ENCODE assay signal across 8 mouse cellular contexts in the genomic region with DNA sequence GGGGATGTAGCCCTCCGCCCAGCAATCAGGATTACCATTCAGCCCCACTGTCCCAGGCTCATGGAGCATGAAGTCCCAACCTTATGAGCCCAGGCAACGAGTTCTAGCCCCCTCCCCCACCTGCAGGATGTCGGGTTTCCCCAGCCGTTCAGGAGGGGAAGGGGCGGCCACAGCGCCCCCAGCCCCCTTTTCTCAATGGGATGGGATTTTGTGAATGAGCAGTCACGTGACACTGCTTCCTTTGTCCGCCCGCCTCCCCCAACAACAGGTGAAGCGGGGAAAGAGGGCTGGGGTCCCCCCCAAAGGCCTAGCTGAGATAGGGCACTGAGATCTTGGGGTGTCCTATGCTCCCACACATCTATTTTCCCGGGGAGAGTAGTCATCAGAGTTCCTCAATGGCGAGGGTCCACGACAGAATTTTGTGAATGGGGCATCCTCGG. TPM values are rescaled to one million over a fixed set of nuclear protein-coding genes. Genes with fewer than 3 reads are reported as not detected.
A peak's percentile ranks its signal among the peaks of the same experiment; 100 is the strongest.
DNase-seq lines count a peak whose midpoint lies in the region; ATAC-seq and TF ChIP-seq lines count a peak whose summit lies in the region.

No protein-coding gene starts in this region.

- peak overlapping the region; percentile 89 for H3K4me3 ChIP-seq in gastrocnemius, adult 2 months
- H3K4me3 ChIP-seq in spleen, adult 2 months (ENCODE audit: extremely low read depth, insufficient read depth, insufficient read length) = peak overlapping the region; percentile 21; the same call in 1 of the 2 replicates
- H3K4me3 ChIP-seq in heart, postnatal 0 days (ENCODE audit: low read depth, low read length) = peak overlapping the region; percentile 59
- H3K4me3 ChIP-seq in midbrain, embryonic 10.5 days = peak overlapping the region; percentile 82

- H3K9me3 ChIP-seq in heart, postnatal 0 days (replicated peaks; ENCODE audit: control insufficient read depth, low read length) = no peaks in the 10 kb centered on the region
- H3K9me3 ChIP-seq in midbrain, embryonic 10.5 days (replicated peaks) = no peaks in the 10 kb centered on the region

- no peak for TF ChIP-seq POLR2A in spleen, adult 2 months (IDR thresholded peaks at IDR 0.05; ENCODE audit: low read depth, low read length)

- no peak for DNase-seq in gastrocnemius, adult 2 months
- no peak for DNase-seq in gastrocnemius, postnatal 36 days
- DNase-seq in spleen, adult 2 months (ENCODE audit: low read depth in 1 of 2, low spot score in 2 of 2) = no peak
- no peak for DNase-seq in spleen, postnatal 4 days (ENCODE audit: low spot score in 2 of 2)
- no peak for DNase-seq in heart, postnatal 0 days (ENCODE audit: low spot score)
- DNase-seq in midbrain, embryonic 10.5 days (ENCODE audit: low spot score) = peak; percentile 75
- DNase-seq in testis, postnatal 14 days (ENCODE audit: low spot score) = peak; percentile 44
- DNase-seq in left cerebral cortex, postnatal 36 days (ENCODE audit: low spot score in 2 of 2) = no peak

- intact Hi-C loops in gastrocnemius, adult 2 months (cut with DNase I) = no loop called here
- intact Hi-C loops in gastrocnemius, postnatal 36 days (cut with DNase I) = no loop called here
- intact Hi-C loops in left cerebral cortex, postnatal 36 days (cut with DNase I) = no loop called here

- TF ChIP-seq CTCF in gastrocnemius, adult 2 months (IDR thresholded peaks at IDR 0.05) = no peak
- no peak for TF ChIP-seq CTCF in spleen, adult 2 months (IDR thresholded peaks at IDR 0.05; ENCODE audit: extremely low read depth, insufficient read depth, insufficient read length, insufficient replicate concordance)
- TF ChIP-seq CTCF in heart, postnatal 0 days (IDR thresholded peaks at IDR 0.05; ENCODE audit: low read depth) = no peak

- H3K27ac ChIP-seq in gastrocnemius, adult 2 months = peak overlapping the region; percentile 83
- H3K27ac ChIP-seq in spleen, adult 2 months (ENCODE audit: insufficient read depth, low read length) = no peak overlapping the region
- no peak overlapping the region for H3K27ac ChIP-seq in heart, postnatal 0 days (ENCODE audit: low read depth)
- H3K27ac ChIP-seq in midbrain, embryonic 10.5 days (replicated peaks) = peak overlapping the region; percentile 91

- TF ChIP-seq EP300 in heart, postnatal 0 days (IDR thresholded peaks at IDR 0.05; ENCODE audit: low read depth) = no peak

- peaks cover 23% of the 10 kb centered on the region for H3K27me3 ChIP-seq in spleen, adult 2 months (ENCODE audit: control insufficient read depth, insufficient read depth, low read length)
- H3K27me3 ChIP-seq in heart, postnatal 0 days (ENCODE audit: control insufficient read depth, insufficient read depth, low read length) = peaks cover 50% of the 10 kb centered on the region
- peaks cover 49% of the 10 kb centered on the region for H3K27me3 ChIP-seq in midbrain, embryonic 10.5 days (ENCODE audit: low read depth, poor library complexity, severe bottlenecking)

- no peak for ATAC-seq in heart, postnatal 0 days (ENCODE audit: insufficient read depth, low read depth)

- H3K36me3 ChIP-seq in spleen, adult 2 months (ENCODE audit: control insufficient read depth, insufficient read depth, low read length) = peaks cover 7% of the 10 kb centered on the region
- peaks cover 6% of the 10 kb centered on the region for H3K36me3 ChIP-seq in heart, postnatal 0 days (replicated peaks; ENCODE audit: control insufficient read depth, insufficient read depth, low read length)
- H3K36me3 ChIP-seq in midbrain, embryonic 10.5 days = peaks cover 34% of the 10 kb centered on the region

- no peak overlapping the region for H3K9ac ChIP-seq in heart, postnatal 0 days (replicated peaks; ENCODE audit: low read depth, low read length)

- H3K4me2 ChIP-seq in heart, postnatal 0 days (ENCODE audit: low read depth, low read length) = peak overlapping the region; percentile 66

- 6% methylated on average over 14 of the region's 14 CpGs for WGBS in spleen, adult 2 months
- WGBS in heart, postnatal 0 days = under 1% methylated on average over 13 of the region's 14 CpGs
- WGBS in midbrain, embryonic 10.5 days = 0% methylated on average over 14 of the region's 14 CpGs

- H3K4me1 ChIP-seq in spleen, adult 2 months (ENCODE audit: control insufficient read depth, insufficient read depth, insufficient read length) = peaks cover 20% of the 10 kb centered on the region
- peaks cover 16% of the 10 kb centered on the region for H3K4me1 ChIP-seq in heart, postnatal 0 days (ENCODE audit: control insufficient read depth, insufficient read depth)
- H3K4me1 ChIP-seq in midbrain, embryonic 10.5 days = peaks cover 64% of the 10 kb centered on the region

RNA-seq across cellular contexts. Expression of a gene that starts 1.2 kb away (rescaled TPM):
- under 1 TPM; 0.14 to 0.20 TPM for total RNA-seq in gastrocnemius, adult 2 months (2021)
- under 1 TPM; 0.25 to 0.26 TPM for total RNA-seq in gastrocnemius, postnatal 36 days (2021)
- 0.52 and 0.84 TPM in 2 replicates for polyA plus RNA-seq in spleen, adult 2 months (2012; rRNA removed)
- 0.23 TPM in 1 of 2 replicates, not detected in the other for total RNA-seq in heart, postnatal 0 days (2014; rRNA removed; ENCODE audit: low replicate concordance)
- polyA plus RNA-seq in heart, postnatal 0 days (2015; fragmentation: Nextera tagmentation; extraction: Ambion mirVana) = 0.14 and 0.26 TPM in 2 replicates
- polyA plus RNA-seq in midbrain, embryonic 10.5 days (2016; fragmentation: Nextera tagmentation; extraction: Ambion mirVana) = 1.2 and 1.3 TPM in 2 replicates
- total RNA-seq in left cerebral cortex, postnatal 36 days (2021) = 1 to 10 TPM in 1 of 2 experiments, under 1 TPM in 1; 0.88 to 1.4 TPM

RNA-seq across cellular contexts. Expression of a gene that starts 1.4 kb away (rescaled TPM):
- total RNA-seq in gastrocnemius, adult 2 months (2021) = 1 to 10 TPM; 1.0 to 1.6 TPM
- total RNA-seq in gastrocnemius, postnatal 36 days (2021) = 1 to 10 TPM in 1 of 2 experiments, under 1 TPM in 1; 0.59 to 1.2 TPM
- 1.4 and 1.6 TPM in 2 replicates for polyA plus RNA-seq in spleen, adult 2 months (2012; rRNA removed)
- 2.7 and 4.7 TPM in 2 replicates for total RNA-seq in heart, postnatal 0 days (2014; rRNA removed; ENCODE audit: low replicate concordance)
- 0.80 and 1.00 TPM in 2 replicates for polyA plus RNA-seq in heart, postnatal 0 days (2015; fragmentation: Nextera tagmentation; extraction: Ambion mirVana)
- polyA plus RNA-seq in midbrain, embryonic 10.5 days (2016; fragmentation: Nextera tagmentation; extraction: Ambion mirVana) = 4.1 and 5.2 TPM in 2 replicates
- 10 to 100 TPM; 41.8 to 62.4 TPM for total RNA-seq in left cerebral cortex, postnatal 36 days (2021)

RNA-seq across cellular contexts. Expression of a gene that starts 11.7 kb away (rescaled TPM):
- total RNA-seq in gastrocnemius, adult 2 months (2021) = 100 to 1,000 TPM; 142 to 228 TPM
- total RNA-seq in gastrocnemius, postnatal 36 days (2021) = 100 to 1,000 TPM; 155 to 172 TPM
- polyA plus RNA-seq in spleen, adult 2 months (2012; rRNA removed) = 82.0 and 91.1 TPM in 2 replicates
- total RNA-seq in heart, postnatal 0 days (2014; rRNA removed; ENCODE audit: low replicate concordance) = 296 and 383 TPM in 2 replicates
- 250 and 255 TPM in 2 replicates for polyA plus RNA-seq in heart, postnatal 0 days (2015; fragmentation: Nextera tagmentation; extraction: Ambion mirVana)
- 295 and 312 TPM in 2 replicates for polyA plus RNA-seq in midbrain, embryonic 10.5 days (2016; fragmentation: Nextera tagmentation; extraction: Ambion mirVana)
- 100 to 1,000 TPM; 126 to 136 TPM for total RNA-seq in left cerebral cortex, postnatal 36 days (2021)

RNA-seq across cellular contexts. Expression of a gene that starts 12.8 kb away (rescaled TPM):
- 10 to 100 TPM; 10.2 to 11.5 TPM for total RNA-seq in gastrocnemius, adult 2 months (2021)
- 10 to 100 TPM; 10.7 to 11.7 TPM for total RNA-seq in gastrocnemius, postnatal 36 days (2021)
- 40.3 and 44.4 TPM in 2 replicates for polyA plus RNA-seq in spleen, adult 2 months (2012; rRNA removed)
- 24.5 and 28.1 TPM in 2 replicates for total RNA-seq in heart, postnatal 0 days (2014; rRNA removed; ENCODE audit: low replicate concordance)
- 23.1 and 23.2 TPM in 2 replicates for polyA plus RNA-seq in heart, postnatal 0 days (2015; fragmentation: Nextera tagmentation; extraction: Ambion mirVana)
- polyA plus RNA-seq in midbrain, embryonic 10.5 days (2016; fragmentation: Nextera tagmentation; extraction: Ambion mirVana) = 13.7 and 14.8 TPM in 2 replicates
- 10 to 100 TPM; 35.3 to 40.3 TPM for total RNA-seq in left cerebral cortex, postnatal 36 days (2021)

RNA-seq across cellular contexts. Expression of a gene that starts 34.2 kb away (rescaled TPM):
- under 1 TPM; 0.61 to 0.84 TPM for total RNA-seq in gastrocnemius, adult 2 months (2021)
- total RNA-seq in gastrocnemius, postnatal 36 days (2021) = under 1 TPM; 0.54 to 0.77 TPM
- polyA plus RNA-seq in spleen, adult 2 months (2012; rRNA removed) = 16.4 and 22.5 TPM in 2 replicates
- 0.19 and 1.9 TPM in 2 replicates for total RNA-seq in heart, postnatal 0 days (2014; rRNA removed; ENCODE audit: low replicate concordance)
- 0.18 and 0.79 TPM in 2 replicates for polyA plus RNA-seq in heart, postnatal 0 days (2015; fragmentation: Nextera tagmentation; extraction: Ambion mirVana)
- 0.33 and 0.76 TPM in 2 replicates for polyA plus RNA-seq in midbrain, embryonic 10.5 days (2016; fragmentation: Nextera tagmentation; extraction: Ambion mirVana)
- total RNA-seq in left cerebral cortex, postnatal 36 days (2021) = 1 to 10 TPM in 1 of 2 experiments, under 1 TPM in 1; 0.89 to 2.5 TPM

Comparison
In these comparisons a context has a peak if more than half of its experiments do, and no peak if none do; other contexts are left out.
1. DNase-seq: peak in midbrain, embryonic 10.5 days (single experiment) and testis, postnatal 14 days (single experiment); none in gastrocnemius, adult 2 months (single experiment), gastrocnemius, postnatal 36 days (0 of 2), spleen, adult 2 months (0 of 2), spleen, postnatal 4 days (0 of 2), heart, postnatal 0 days (single experiment) and left cerebral cortex, postnatal 36 days (0 of 2).
2. H3K27ac ChIP-seq: peak in gastrocnemius, adult 2 months (single experiment) and midbrain, embryonic 10.5 days (single experiment); none in spleen, adult 2 months (single experiment) and heart, postnatal 0 days (single experiment).
3. H3K4me3 ChIP-seq: peak in every context shown above with its lines; median percentile 89 in gastrocnemius, adult 2 months; 82 in midbrain, embryonic 10.5 days; 59 in heart, postnatal 0 days; 21 in spleen, adult 2 months.